Mouse (Mus musculus): ENCODE measurements around the gene Fam171a1.

DNA sequence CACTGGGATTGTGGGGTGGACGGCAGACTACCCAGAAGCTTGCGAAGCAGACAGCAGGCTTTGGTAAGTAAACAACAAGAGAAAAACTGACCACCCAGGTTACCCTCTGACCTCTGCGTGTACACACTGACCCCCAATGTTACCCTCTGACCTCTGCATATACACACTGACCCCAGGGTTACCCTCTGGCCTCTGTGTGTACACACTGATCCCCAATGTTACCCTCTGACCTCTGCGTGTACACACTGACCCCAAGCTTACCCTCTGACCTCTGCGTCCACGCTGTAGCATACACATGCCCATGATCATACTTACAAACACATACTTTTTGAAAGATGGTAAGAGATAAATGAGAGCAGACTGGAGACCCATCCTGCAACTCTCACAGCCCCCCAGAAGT, 77.1 kb downstream of the Fam171a1 start:
- TF ChIP-seq POLR2A (IDR thresholded peaks at IDR 0.05; ENCODE audit: borderline replicate concordance, low read depth, low read length) (no peak), CTCF (IDR thresholded peaks at IDR 0.05; ENCODE audit: low read depth, low read length) (no peak)

Measured in bone marrow macrophage, adult 2 months (primary cell).